Mouse (Mus musculus): ENCODE measurements at regions not wholly inside any gene's neighbourhood (a gene's known extent, or its start where the extent isn't known, plus 50 kb on each side); places are given as distances from the start of the nearest gene placed in this dataset.
"Not testable (repeated sequence)": the region's sequence is repeated elsewhere in the genome, so short reads cannot be mapped to it uniquely, and the experiment has no call there.

- intact Hi-C loops (cut with DNase I), result no loop called here
- no peak for DNase-seq (ENCODE audit: low spot score in 2 of 2)
Observed at GRCm38 (mm10) chr12:114562978-114563377, 1019.3 kb downstream of the Adam6a start.

DNA sequence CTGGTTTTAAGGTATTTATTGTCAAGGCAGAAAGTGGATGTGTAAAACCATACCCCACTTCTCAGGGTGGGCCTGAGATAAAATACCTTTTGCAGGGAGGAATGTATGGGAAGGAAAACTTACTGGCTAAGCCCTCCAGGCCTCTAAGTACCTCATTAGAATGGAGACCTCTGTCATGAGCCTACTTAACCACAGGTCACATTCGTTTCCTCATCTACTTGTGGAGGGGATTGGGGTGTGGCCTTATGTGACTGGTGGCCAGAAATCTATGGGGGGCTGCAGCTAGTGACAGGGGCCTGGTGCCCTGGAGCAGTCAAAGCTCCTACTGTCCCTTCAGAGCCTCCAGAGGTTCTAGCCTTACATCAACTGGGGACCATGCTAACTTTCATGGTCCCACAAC is 1020.0 kb downstream of the Adam6a start:
- intact Hi-C loops (cut with DNase I), result no loop called here
- no peak for DNase-seq (ENCODE audit: low spot score in 2 of 2)

- DNase-seq (ENCODE audit: low spot score in 2 of 2), result no peak
- intact Hi-C loops (cut with DNase I), result no loop called here
Observed at GRCm38 (mm10) chr12:114564329-114564728, 1020.6 kb downstream of the Adam6a start.

DNA sequence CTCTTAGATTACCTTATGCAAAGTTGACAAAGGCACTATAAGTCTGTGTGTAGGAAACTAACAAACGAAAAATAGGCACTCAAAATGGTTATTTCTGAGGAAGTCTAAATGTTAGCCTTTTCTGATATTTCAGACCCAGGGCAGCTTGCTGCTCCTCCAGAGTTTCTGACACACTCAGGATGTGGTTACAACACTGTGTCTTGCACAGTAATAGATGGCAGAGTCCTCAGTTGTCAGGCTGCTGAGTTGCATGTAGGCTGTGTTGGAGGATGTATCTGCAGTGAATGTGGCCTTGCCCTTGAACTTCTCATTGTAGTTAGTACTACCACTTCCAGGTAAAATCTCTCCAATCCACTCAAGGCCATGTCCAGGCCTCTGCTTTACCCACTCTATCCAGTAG is 1039.7 kb downstream of the Adam6a start:
- intact Hi-C loops (cut with DNase I), result no loop called here
- no peak for DNase-seq (ENCODE audit: low spot score in 2 of 2)

GRCm38 (mm10) chr12:114587227-114587626 is 1043.5 kb downstream of the Adam6a start:
- intact Hi-C loops (cut with DNase I), result no loop called here
- no peak for DNase-seq (ENCODE audit: low spot score in 2 of 2)

DNA sequence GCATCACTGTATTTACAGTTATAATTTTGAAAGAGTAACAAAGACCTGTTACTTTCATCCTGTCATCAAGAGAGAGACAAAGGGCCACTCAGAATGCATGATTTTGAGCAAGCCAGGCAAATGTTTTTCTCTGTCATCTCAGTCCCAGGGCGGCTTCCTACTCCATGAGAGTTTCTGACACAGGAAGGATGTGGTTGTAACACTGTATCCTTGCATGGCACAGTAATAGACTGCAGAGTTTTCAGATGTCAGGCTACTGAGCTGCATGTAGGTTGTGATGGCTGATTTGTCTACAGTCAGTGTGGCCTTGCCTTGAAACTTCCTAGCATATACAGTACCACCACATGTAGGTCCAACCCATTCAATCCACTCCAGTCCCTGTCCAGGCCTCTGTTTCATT is 1054.0 kb downstream of the Adam6a start:
- intact Hi-C loops (cut with DNase I), result no loop called here
- no peak for DNase-seq (ENCODE audit: low spot score in 2 of 2)

- DNase-seq (ENCODE audit: low spot score in 2 of 2), result no peak
- intact Hi-C loops (cut with DNase I), result no loop called here
Observed at GRCm38 (mm10) chr12:114609171-114609570, 1065.5 kb downstream of the Adam6a start.

DNA sequence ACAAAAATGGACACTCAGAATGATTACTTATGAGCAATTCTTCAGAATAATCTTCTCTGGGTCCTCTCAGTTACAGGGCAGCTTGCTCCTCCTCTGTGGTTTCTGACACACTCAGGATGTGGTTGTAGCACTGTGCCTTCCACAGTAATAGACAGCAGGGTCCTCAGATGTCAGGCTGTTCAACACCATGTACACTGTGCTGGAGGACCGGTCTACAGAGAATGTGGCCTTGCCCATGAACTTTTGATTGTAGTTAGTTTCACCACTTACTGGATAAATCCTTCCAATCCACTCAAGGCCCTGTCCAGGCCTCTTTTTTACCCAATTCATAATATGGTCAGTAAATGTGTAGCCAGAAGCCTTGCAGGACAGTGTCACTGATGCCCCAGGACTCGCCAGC is 1068.4 kb downstream of the Adam6a start:
- no peak for DNase-seq (ENCODE audit: low spot score in 2 of 2)
- intact Hi-C loops (cut with DNase I), result no loop called here

GRCm38 (mm10) chr12:114615179-114615578 is 1071.5 kb downstream of the Adam6a start:
- no peak for DNase-seq (ENCODE audit: low spot score in 2 of 2)
- intact Hi-C loops (cut with DNase I), result no loop called here

DNA sequence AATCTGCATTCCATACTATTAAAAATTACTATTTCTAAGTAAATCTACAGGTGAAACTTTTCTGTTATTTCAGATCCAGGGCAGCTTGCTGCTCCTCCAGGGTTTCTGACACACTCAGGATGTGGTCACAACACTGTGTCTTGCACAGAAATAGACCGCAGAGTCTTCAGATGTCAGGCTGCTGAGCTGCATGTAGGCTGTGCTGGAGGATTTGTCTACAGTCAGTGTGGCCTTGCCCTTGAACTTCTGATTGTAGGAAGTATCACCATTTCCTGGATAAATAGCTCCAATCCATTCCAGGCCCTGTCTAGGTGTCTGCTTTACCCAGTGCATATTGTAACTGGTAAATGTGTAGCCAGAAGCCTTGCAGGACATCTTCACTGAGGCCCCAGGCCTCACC is 1072.0 kb downstream of the Adam6a start:
- intact Hi-C loops (cut with DNase I), result no loop called here
- no peak for DNase-seq (ENCODE audit: low spot score in 2 of 2)

DNA sequence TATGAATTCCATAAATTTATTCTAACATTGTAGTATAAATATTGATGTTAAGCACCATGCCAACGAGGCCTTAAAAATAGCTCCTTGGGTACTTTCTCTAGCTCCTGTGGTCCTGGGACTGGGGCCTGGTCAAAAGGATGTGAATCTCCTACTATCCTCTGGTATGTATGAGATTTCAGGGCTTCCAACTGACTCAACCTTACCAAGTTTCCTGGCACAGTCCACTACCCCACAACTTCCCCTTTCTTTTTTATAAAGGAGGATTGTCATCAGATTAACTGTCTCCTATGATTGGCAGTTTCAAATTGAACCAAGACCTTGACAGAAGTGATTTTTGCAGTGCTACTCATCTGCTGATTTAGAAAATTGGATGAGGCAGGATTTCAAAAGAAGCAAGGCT is 1097.4 kb downstream of the Adam6a start:
- intact Hi-C loops (cut with DNase I), result no loop called here
- no peak for DNase-seq (ENCODE audit: low spot score in 2 of 2)

- no peak for DNase-seq (ENCODE audit: low spot score in 2 of 2)
- intact Hi-C loops (cut with DNase I), result no loop called here
Observed at GRCm38 (mm10) chr12:114646372-114646771, 1102.7 kb downstream of the Adam6a start.

DNA sequence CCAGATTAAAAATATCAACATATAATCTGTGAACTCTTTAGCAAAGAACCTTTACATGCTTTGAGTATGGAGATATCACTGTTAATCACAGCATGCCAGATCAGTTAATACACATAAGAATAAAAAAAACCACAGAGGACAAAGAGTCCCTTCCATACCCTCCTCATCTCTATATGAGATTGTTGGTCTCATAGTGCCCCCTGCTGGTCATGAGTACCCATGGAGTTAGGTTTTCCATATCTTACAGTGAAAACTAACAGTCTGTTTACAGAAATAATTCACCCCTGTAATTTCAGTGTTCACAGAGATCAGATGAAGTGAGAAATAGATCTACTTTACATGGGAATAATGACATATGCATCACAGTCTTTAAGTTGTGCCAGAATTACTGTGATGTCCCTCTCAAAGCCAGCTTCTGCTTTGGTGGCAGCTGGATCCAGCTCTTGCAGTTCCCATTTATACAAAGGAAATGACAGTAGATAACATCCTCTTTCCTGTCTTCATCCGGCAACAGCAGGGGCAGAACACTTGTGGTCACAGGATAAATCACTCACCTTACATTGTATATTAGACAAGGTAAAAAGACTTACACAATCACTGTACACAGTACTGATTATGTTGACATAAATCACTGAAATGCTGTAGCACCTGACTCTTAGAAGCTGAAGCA is 1106.9 kb downstream of the Adam6a start:
- DNase-seq (ENCODE audit: low spot score in 2 of 2); intact Hi-C loops (cut with DNase I): not testable (repeated sequence)

DNA sequence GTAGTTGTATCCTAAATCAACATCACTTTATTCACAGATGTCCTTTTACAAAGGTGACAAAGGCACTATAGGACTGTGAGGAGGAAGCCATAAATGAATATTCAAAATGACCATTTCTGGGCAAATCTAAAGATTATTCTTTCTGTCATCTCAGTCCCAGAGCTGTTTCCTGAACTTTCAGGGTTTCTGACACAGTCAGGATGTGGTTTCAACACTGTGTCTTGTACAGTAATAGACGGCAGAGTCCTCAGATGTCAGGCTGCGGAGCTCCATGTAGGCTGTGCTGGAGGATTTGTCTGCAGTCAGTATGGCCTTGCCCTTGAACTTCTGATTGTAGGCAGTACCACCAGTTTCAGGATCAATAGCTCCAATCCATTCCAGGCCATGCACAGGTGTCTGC is 1113.4 kb downstream of the Adam6a start:
- intact Hi-C loops (cut with DNase I); DNase-seq (ENCODE audit: low spot score in 2 of 2): not testable (repeated sequence)

Small RNA genes in the stretch of these regions (microRNA-seq; reads per million reads assigned to microRNA genes)
- 0 reads per million in 2 experiments for gene Mir7094-1
- gene Mir7094-2, result 0 reads per million in 2 experiments

All from left cerebral cortex, postnatal 25 days (tissue).